Mouse (Mus musculus): ENCODE measurements at regions not wholly inside any gene's neighbourhood (a gene's known extent, or its start where the extent isn't known, plus 50 kb on each side); places are given as distances from the start of the nearest gene placed in this dataset.

DNA sequence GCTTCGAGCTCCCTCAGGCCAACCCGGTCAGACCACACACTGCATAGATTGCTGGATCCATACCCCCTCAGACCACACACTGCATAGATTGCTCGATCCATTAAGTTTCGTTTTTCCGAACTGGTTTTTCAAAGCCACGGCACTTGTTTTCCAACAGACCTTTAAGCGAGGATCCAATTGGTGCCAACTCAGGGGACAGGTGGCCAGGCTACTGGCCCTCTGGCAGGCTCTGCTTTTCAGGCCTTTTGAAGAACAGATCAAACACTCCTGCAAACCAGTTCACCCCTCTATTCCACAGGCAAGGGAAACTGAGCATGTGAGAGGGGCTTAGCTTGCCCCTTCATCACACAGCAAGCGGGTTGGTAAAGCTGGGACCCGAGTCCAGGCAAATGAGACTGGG is 72.2 kb upstream of the Nkd1 start:
- WGBS (ENCODE audit: insufficient replicate concordance) = 73% methylated on average over 9 of the region's 9 CpGs
- ATAC-seq (ENCODE audit: low read depth) = no peak
- H3K27me3 ChIP-seq (ENCODE audit: control insufficient read depth, insufficient read depth, low read depth, low read length) = peaks cover 40% of the 10 kb centered on the region

GRCm38 (mm10) chr8:88449534-88449933 is 71.6 kb upstream of the Nkd1 start:
- no peak for ATAC-seq (ENCODE audit: low read depth)
- 43% methylated on average over 5 of the region's 5 CpGs for WGBS (ENCODE audit: insufficient replicate concordance)

More for the DNA sequence above, 72.2 kb upstream of the Nkd1 start:
- Histone ChIP-seq H3K4me3 (ENCODE audit: low read depth, low read length) (no peak overlapping the region), H3K4me1 (ENCODE audit: control insufficient read depth, low read depth, low read length) (no peaks in the 10 kb centered on the region; the same call in 1 of the 2 replicates), H3K9ac (ENCODE audit: low read depth, low read length) (no peak overlapping the region), H3K4me2 (ENCODE audit: low read depth, low read length) (no peak overlapping the region), H3K9me3 (replicated peaks; ENCODE audit: control insufficient read depth, low read length) (no peaks in the 10 kb centered on the region), H3K36me3 (ENCODE audit: control insufficient read depth, insufficient read depth) (no peaks in the 10 kb centered on the region), H3K27ac (ENCODE audit: low read length) (no peak overlapping the region)

DNA sequence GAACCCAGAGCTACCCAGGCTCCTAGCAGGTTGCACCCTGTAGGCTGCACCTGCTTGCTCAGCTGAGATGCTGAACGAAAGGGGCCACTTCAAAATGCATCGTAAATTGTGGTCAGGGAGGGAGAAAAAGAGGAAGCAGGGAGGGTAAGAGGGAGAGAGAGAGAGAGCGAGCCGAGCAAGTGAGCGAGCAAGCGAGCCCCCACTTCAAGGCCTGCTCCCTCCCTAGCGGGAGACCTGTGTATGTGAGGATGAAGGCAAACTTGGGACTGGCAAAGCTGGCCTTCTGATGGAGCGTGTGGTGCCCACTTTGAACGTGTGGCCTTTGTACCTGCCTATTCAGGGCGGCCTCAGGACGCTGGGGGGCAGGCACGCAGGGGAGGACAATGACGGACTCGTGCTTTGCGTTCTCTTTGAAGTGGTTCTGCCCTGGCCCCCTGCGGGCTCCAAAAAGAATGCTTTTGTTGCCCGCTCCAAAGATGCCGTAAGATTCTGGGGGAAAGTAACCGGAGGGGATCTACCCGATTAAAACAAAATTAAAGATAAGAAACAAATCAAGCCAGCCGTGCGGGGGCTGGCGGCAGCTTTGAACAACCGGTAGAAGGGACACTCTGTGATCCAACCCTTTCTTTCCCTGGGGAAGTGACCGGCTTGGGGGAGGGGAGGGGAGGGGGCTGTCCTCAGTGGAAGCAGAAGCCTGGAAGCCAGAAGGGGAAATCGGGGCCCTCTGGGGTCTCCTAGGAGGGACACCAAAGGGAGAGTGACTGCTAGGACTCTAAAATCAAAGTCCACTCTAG is 70.1 kb upstream of the Nkd1 start:
- H3K4me2 ChIP-seq (ENCODE audit: low read depth, low read length) = no peak overlapping the region
- 5% methylated on average over 26 of the region's 26 CpGs for whole genome bisulfite sequencing (ENCODE audit: insufficient replicate concordance)
- no peak for ATAC-seq (ENCODE audit: low read depth)

More at GRCm38 (mm10) chr8:88449534-88449933, 71.6 kb upstream of the Nkd1 start:
- Histone ChIP-seq H3K4me3 (ENCODE audit: low read depth, low read length) (no peak overlapping the region), H3K9me3 (replicated peaks; ENCODE audit: control insufficient read depth, low read length) (no peaks in the 10 kb centered on the region), H3K36me3 (ENCODE audit: control insufficient read depth, insufficient read depth) (no peaks in the 10 kb centered on the region), H3K4me1 (ENCODE audit: control insufficient read depth, low read depth, low read length) (no peaks in the 10 kb centered on the region; the same call in 1 of the 2 replicates), H3K27ac (ENCODE audit: low read length) (no peak overlapping the region), H3K27me3 (ENCODE audit: control insufficient read depth, insufficient read depth, low read depth, low read length) (peaks cover 45% of the 10 kb centered on the region), H3K9ac (ENCODE audit: low read depth, low read length) (no peak overlapping the region), H3K4me2 (ENCODE audit: low read depth, low read length) (no peak overlapping the region)

GRCm38 (mm10) chr8:88451658-88452500 is 69.3 kb upstream of the Nkd1 start:
- H3K4me3 ChIP-seq (ENCODE audit: low read depth, low read length) = no peak overlapping the region
- H3K4me1 ChIP-seq (ENCODE audit: control insufficient read depth, low read depth, low read length) = no peaks in the 10 kb centered on the region; the same call in 1 of the 2 replicates
- no peak overlapping the region for H3K27ac ChIP-seq (ENCODE audit: low read length)
- no peaks in the 10 kb centered on the region for H3K9me3 ChIP-seq (replicated peaks; ENCODE audit: control insufficient read depth, low read length)
- no peak overlapping the region for H3K4me2 ChIP-seq (ENCODE audit: low read depth, low read length)
- no peak for ATAC-seq (ENCODE audit: low read depth)
- H3K27me3 ChIP-seq (ENCODE audit: control insufficient read depth, insufficient read depth, low read depth, low read length) = peaks cover 63% of the 10 kb centered on the region
- 20% methylated on average over 17 of the region's 17 CpGs for WGBS (ENCODE audit: insufficient replicate concordance)
- H3K9ac ChIP-seq (ENCODE audit: low read depth, low read length) = no peak overlapping the region
- no peaks in the 10 kb centered on the region for H3K36me3 ChIP-seq (ENCODE audit: control insufficient read depth, insufficient read depth)

More for the DNA sequence above, 70.1 kb upstream of the Nkd1 start:
- Histone ChIP-seq H3K9ac (ENCODE audit: low read depth, low read length) (no peak overlapping the region), H3K4me1 (ENCODE audit: control insufficient read depth, low read depth, low read length) (no peaks in the 10 kb centered on the region; the same call in 1 of the 2 replicates), H3K27ac (ENCODE audit: low read length) (no peak overlapping the region), H3K36me3 (ENCODE audit: control insufficient read depth, insufficient read depth) (no peaks in the 10 kb centered on the region), H3K9me3 (replicated peaks; ENCODE audit: control insufficient read depth, low read length) (no peaks in the 10 kb centered on the region), H3K27me3 (ENCODE audit: control insufficient read depth, insufficient read depth, low read depth, low read length) (peaks cover 60% of the 10 kb centered on the region), H3K4me3 (ENCODE audit: low read depth, low read length) (no peak overlapping the region)

GRCm38 (mm10) chr8:88452501-88452847 is 68.7 kb upstream of the Nkd1 start:
- H3K4me2 ChIP-seq (ENCODE audit: low read depth, low read length) = no peak overlapping the region
- H3K36me3 ChIP-seq (ENCODE audit: control insufficient read depth, insufficient read depth) = no peaks in the 10 kb centered on the region
- H3K4me1 ChIP-seq (ENCODE audit: control insufficient read depth, low read depth, low read length) = no peaks in the 10 kb centered on the region; the same call in 1 of the 2 replicates
- H3K4me3 ChIP-seq (ENCODE audit: low read depth, low read length) = no peak overlapping the region
- peaks cover 63% of the 10 kb centered on the region for H3K27me3 ChIP-seq (ENCODE audit: control insufficient read depth, insufficient read depth, low read depth, low read length)
- no peak overlapping the region for H3K9ac ChIP-seq (ENCODE audit: low read depth, low read length)
- WGBS (ENCODE audit: insufficient replicate concordance) = 30% methylated on average over 6 of the region's 6 CpGs
- no peak for ATAC-seq (ENCODE audit: low read depth)
- H3K9me3 ChIP-seq (replicated peaks; ENCODE audit: control insufficient read depth, low read length) = no peaks in the 10 kb centered on the region
- H3K27ac ChIP-seq (ENCODE audit: low read length) = no peak overlapping the region

DNA sequence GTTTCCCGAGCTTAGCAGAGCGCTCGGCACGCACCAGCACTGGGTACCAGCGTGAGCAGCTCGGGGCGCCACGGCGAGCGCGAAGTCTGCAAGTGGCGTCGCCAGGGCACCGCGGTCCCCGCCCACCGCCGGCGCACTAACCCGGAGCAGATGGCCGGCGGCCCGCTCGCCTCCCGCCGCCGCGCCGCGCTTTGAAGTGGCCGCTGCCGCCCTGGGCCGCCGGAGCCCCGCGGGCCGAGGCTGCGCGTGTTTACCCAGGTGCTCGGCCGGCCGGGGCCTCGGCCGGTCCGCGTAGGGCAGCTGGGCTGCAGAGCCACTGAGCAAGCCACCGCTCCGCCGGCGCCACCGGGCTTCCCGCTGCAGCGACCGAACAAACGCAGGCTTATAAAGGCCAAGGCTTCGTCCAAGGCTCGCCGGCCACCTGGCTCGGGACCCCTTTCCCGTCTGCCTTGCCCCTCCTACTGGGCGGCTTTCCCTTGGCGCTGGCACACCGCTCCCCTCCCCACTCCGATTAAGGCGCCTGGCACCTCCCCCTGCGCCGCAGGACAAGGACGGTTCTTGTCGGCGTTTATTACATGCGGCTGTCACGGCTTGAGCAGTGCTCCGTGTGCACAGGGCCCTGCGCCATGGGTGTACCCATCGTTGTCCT is 67.0 kb upstream of the Nkd1 start:
- Histone ChIP-seq H3K4me1 (ENCODE audit: control insufficient read depth, low read depth, low read length) (no peaks in the 10 kb centered on the region; the same call in 1 of the 2 replicates), H3K9ac (ENCODE audit: low read depth, low read length) (0 out of 2 replicates have a peak overlapping the region, but pooled peaks have one; percentile 9), H3K27me3 (ENCODE audit: control insufficient read depth, insufficient read depth, low read depth, low read length) (peaks cover 63% of the 10 kb centered on the region), H3K27ac (ENCODE audit: low read length) (no peak overlapping the region), H3K4me2 (ENCODE audit: low read depth, low read length) (peak overlapping the region; percentile 61), H3K36me3 (ENCODE audit: control insufficient read depth, insufficient read depth) (no peaks in the 10 kb centered on the region), H3K9me3 (replicated peaks; ENCODE audit: control insufficient read depth, low read length) (no peaks in the 10 kb centered on the region), H3K4me3 (ENCODE audit: low read depth, low read length) (peak overlapping the region; percentile 44)
- ATAC-seq (ENCODE audit: low read depth) = no peak
- under 1% methylated on average over 63 of the region's 75 CpGs for WGBS (ENCODE audit: insufficient replicate concordance)

DNA sequence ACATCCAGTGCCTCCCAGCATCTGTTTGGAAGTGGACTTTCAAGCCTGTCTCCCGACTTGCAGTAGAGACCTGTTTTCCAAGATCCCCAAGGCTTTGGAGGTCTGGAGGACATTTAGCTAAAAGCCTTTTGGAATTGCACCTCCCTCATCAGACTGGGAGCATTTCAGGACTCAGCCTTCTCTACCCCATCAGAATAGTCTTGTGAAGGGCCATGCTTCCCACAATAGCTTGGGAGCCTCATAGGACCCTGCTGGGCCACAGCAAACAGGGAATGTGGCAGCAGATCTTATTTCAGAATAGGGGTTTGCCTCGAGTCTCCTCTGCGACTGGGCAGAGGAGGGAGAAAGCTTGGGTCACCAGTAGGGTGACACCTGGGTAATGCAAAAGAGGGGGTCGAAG is 66.2 kb upstream of the Nkd1 start:
- WGBS (ENCODE audit: insufficient replicate concordance) = 3% methylated on average over 4 of the region's 4 CpGs
- ATAC-seq (ENCODE audit: low read depth) = no peak
- no peak overlapping the region for H3K4me2 ChIP-seq (ENCODE audit: low read depth, low read length)
- no peak overlapping the region for H3K9ac ChIP-seq (ENCODE audit: low read depth, low read length)
- H3K27ac ChIP-seq (ENCODE audit: low read length) = no peak overlapping the region
- H3K9me3 ChIP-seq (replicated peaks; ENCODE audit: control insufficient read depth, low read length) = no peaks in the 10 kb centered on the region
- H3K27me3 ChIP-seq (ENCODE audit: control insufficient read depth, insufficient read depth, low read depth, low read length) = peaks cover 62% of the 10 kb centered on the region
- no peaks in the 10 kb centered on the region for H3K36me3 ChIP-seq (ENCODE audit: control insufficient read depth, insufficient read depth)
- H3K4me1 ChIP-seq (ENCODE audit: control insufficient read depth, low read depth, low read length) = no peaks in the 10 kb centered on the region; the same call in 1 of the 2 replicates
- H3K4me3 ChIP-seq (ENCODE audit: low read depth, low read length) = no peak overlapping the region

- 4% methylated on average over 28 of the region's 28 CpGs for WGBS (ENCODE audit: insufficient replicate concordance)
- H3K9ac ChIP-seq (ENCODE audit: low read depth, low read length) = no peak overlapping the region
- no peak overlapping the region for H3K4me3 ChIP-seq (ENCODE audit: low read depth, low read length)
- no peaks in the 10 kb centered on the region for H3K9me3 ChIP-seq (replicated peaks; ENCODE audit: control insufficient read depth, low read length)
- no peak overlapping the region for H3K27ac ChIP-seq (ENCODE audit: low read length)
- ATAC-seq (ENCODE audit: low read depth) = no peak
- no peaks in the 10 kb centered on the region for H3K36me3 ChIP-seq (ENCODE audit: control insufficient read depth, insufficient read depth)
- peaks cover 57% of the 10 kb centered on the region for H3K27me3 ChIP-seq (ENCODE audit: control insufficient read depth, insufficient read depth, low read depth, low read length)
- H3K4me1 ChIP-seq (ENCODE audit: control insufficient read depth, low read depth, low read length) = no peaks in the 10 kb centered on the region; the same call in 1 of the 2 replicates
- no peak overlapping the region for H3K4me2 ChIP-seq (ENCODE audit: low read depth, low read length)
Observed at GRCm38 (mm10) chr8:88455434-88456020, 65.6 kb upstream of the Nkd1 start.
